Mouse (Mus musculus): Measurements from ENCODE around the gene Pakap.

GRCm38 (mm10) chr4:57813576-57813945 is 245.6 kb downstream of the Pakap start:
- TF ChIP-seq POLR2A (IDR thresholded peaks at IDR 0.05; ENCODE audit: insufficient read depth, low read depth, low read length) (no peak), CTCF (IDR thresholded peaks at IDR 0.05; ENCODE audit: insufficient read depth, low read depth, low read length) (no peak)
